Mouse (Mus musculus): ENCODE data around the gene Grn. TPM values are rescaled to one million over a fixed set of nuclear protein-coding genes. Genes with fewer than 3 reads are reported as not detected.

Gene Grn
- total RNA-seq, 2 experiments from 2014 or later: 181 to 214 TPM

DNA sequence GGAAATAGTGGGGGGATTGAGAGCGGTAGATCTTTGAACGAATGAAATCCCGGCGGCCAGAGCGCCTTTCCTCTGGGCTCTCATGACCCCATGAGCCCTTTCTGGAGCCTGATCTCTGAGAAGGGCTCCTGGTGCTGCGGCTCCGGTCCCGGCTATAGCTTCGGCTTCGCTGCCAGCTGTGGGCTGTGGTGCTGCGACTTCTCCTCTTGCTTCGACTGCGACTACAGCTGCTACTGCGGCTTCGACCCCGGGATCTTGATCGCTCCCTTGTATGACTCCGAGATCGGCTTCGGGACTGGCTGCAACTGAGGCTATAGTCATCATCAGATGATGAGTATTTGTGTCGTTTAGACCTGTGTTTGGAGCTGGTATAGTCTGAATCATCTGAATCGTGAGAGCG, 49.5 kb downstream of the Grn start:
- DNase-seq: no peak

DNA sequence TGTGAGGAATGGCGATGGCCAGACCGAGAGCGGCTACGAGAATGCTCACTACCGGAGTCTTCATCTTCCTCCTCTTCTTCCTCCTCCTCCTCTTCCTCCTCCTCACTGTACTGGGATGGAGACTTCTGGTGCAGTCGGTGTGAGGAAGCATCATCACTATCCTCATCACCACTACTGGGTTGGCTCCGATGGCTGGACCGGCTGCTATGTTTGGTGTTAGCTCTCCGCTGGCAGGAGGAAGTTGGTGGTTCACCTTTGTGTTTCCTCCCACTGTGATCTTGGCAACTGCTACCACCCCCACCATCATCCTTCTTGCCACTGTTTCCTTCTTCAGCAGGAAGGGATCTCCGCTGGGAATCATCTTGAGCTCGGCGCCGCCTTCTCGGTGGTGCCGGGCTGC, 50.0 kb downstream of the Grn start:
- no peak for DNase-seq

GRCm38 (mm10) chr11:102480897-102481296, 50.8 kb downstream of the Grn start:
- DNase-seq: no peak

GRCm38 (mm10) chr11:102481779-102482178, 51.7 kb downstream of the Grn start:
- DNase-seq: no peak

Small RNAs within 50 kb of the gene (microRNA-seq; reads per million reads assigned to microRNA genes)
- not detected for gene Mir6930

Other genes with a start within 250 kb of the Grn start
- gene Lsm12, start 245.0 kb upstream of the Grn start, total RNA-seq (2021): 10 to 100 TPM; 81.9 to 90.1 TPM
- gene G6pc3, start 240.7 kb upstream of the Grn start, total RNA-seq (2021): 100 to 1,000 TPM; 126 to 133 TPM
- gene Hdac5, start 200.1 kb upstream of the Grn start, total RNA-seq (2021): 10 to 100 TPM; 96.3 to 96.5 TPM
- gene BC030867, start 181.4 kb upstream of the Grn start, total RNA-seq (2021): under 1 TPM; 0.66 to 0.76 TPM
- under 1 TPM; 0.10 to 0.30 TPM for gene Asb16, start 161.6 kb upstream of the Grn start, total RNA-seq (2021)
- gene Tmub2, start 145.4 kb upstream of the Grn start, total RNA-seq (2021): 10 to 100 TPM; 47.3 to 60.4 TPM
- 10 to 100 TPM; 51.6 to 54.2 TPM for gene Atxn7l3, start 133.7 kb upstream of the Grn start, total RNA-seq (2021)
- gene Ubtf, start 110.6 kb upstream of the Grn start, total RNA-seq (2021): 100 to 1,000 TPM; 101 to 103 TPM
- gene Slc4a1, start 64.1 kb upstream of the Grn start, total RNA-seq (2021): 1 to 10 TPM in 1 of 2 experiments, under 1 TPM in 1; 0.56 to 1.8 TPM
- gene Rundc3a, start 36.9 kb upstream of the Grn start, total RNA-seq (2021): 10 to 100 TPM; 29.1 to 29.6 TPM
- gene Slc25a39, start 22.4 kb upstream of the Grn start, total RNA-seq (2021): 100 to 1,000 TPM; 453 to 470 TPM
- 1 to 10 TPM; 5.8 to 6.1 TPM for gene Fam171a2, start 17.4 kb downstream of the Grn start, total RNA-seq (2021)
- gene Itga2b, start 39.8 kb downstream of the Grn start, total RNA-seq (2021): 1 to 10 TPM; 3.0 to 4.6 TPM
- 10 to 100 TPM; 25.9 to 31.1 TPM for gene Gpatch8, start 126.1 kb downstream of the Grn start, total RNA-seq (2021)
- gene Gm11627, start 149.1 kb downstream of the Grn start, total RNA-seq (2021): under 1 TPM in 1 of 2 experiments, not detected in 1; 0.69 TPM
- 1 to 10 TPM; 3.1 to 4.2 TPM for gene Fzd2, start 174.1 kb downstream of the Grn start, total RNA-seq (2021)
- not detected for gene Meioc, start 233.4 kb downstream of the Grn start, total RNA-seq (2021)